In genomic region chr13:55369531-55370114, GRCm38 (mm10) we compare ENCODE assay signal across 7 mouse cellular contexts. TPM values are rescaled to one million over a fixed set of nuclear protein-coding genes. Genes with fewer than 3 reads are reported as not detected.
DNase-seq lines count a peak whose midpoint lies in the region; ATAC-seq lines count a peak whose summit lies in the region.

Rgs14 (plus strand) TSS chr13:55369732.

- no peak within 1 kb of the TSS for H3K4me3 ChIP-seq in heart, embryonic 13.5 days

- H3K4me2 ChIP-seq in heart, embryonic 13.5 days: peak within 1 kb of the TSS; percentile 34

- no peaks in the 10 kb centered on the region for H3K36me3 ChIP-seq in heart, embryonic 13.5 days

- ATAC-seq in heart, embryonic 13.5 days (ENCODE audit: extremely low read depth, insufficient number of reproducible peaks, low FRiP score, low TSS enrichment): no peak
- ATAC-seq in neutrophil, adult 5-6 weeks (ENCODE audit: extremely low read depth, insufficient number of reproducible peaks, low FRiP score, poor library complexity, severe bottlenecking): peak; percentile 93

- no peak within 1 kb of the TSS for H3K27ac ChIP-seq in heart, embryonic 13.5 days (replicated peaks)

- peak; percentile 84 for DNase-seq in CD4-positive, CD25-positive, alpha-beta regulatory T cell, adult 2 months (ENCODE audit: low read depth, low spot score)
- DNase-seq in MN1 (ENCODE audit: low spot score) (peak; percentile 34), liver (peak; percentile 73)
- DNase-seq in cerebellum, postnatal 10 days: no peak
- DNase-seq in embryo, embryonic 9.5 days (ENCODE audit: extremely low spot score): no peak

- no peak within 1 kb of the TSS for H3K9ac ChIP-seq in heart, embryonic 13.5 days

- 49% methylated on average over 13 of the region's 13 CpGs for WGBS in heart, embryonic 13.5 days

- H3K27me3 ChIP-seq in heart, embryonic 13.5 days (replicated peaks): peaks cover 81% of the 10 kb centered on the region

- H3K4me1 ChIP-seq in heart, embryonic 13.5 days: peaks cover 10% of the 10 kb centered on the region; the same call in 1 of the 2 replicates

- H3K9me3 ChIP-seq in heart, embryonic 13.5 days: no peaks in the 10 kb centered on the region

RNA-seq across cellular contexts. Expression of gene Rgs14, which starts in this region (rescaled TPM):
- 0.32 TPM in 2 replicates for polyA plus RNA-seq in heart, embryonic 13.5 days (2015; fragmentation: Nextera tagmentation; extraction: Ambion mirVana)
- 85.4 and 90.5 TPM in 2 replicates for total RNA-seq in neutrophil, adult 5-6 weeks (2017)

Comparison
In these comparisons a context has a peak if more than half of its experiments do, and no peak if none do; other contexts are left out.
1. DNase-seq: peak in CD4-positive, CD25-positive, alpha-beta regulatory T cell, adult 2 months (single experiment), MN1 (single experiment) and liver (single experiment); none in cerebellum, postnatal 10 days (0 of 2) and embryo, embryonic 9.5 days (single experiment).